In the genomic region with DNA sequence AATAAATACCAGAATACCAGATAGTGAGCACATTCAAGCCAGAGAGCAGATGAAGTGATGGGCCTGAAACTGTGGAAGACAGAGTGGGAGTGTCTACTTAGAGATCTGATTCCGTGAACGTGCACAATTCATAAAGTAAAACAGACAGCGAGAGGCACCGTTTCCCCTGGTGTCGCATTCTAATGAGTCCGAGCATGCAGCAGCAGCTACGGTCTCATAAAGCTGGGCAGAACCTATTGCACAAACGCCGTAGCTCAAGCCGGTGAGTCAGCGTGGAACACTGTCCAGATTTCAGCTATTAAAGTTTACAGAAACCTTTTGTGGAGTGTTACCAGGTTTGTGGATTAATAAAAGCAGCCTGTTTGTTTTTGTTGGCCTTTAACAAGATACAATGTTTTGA, we compare ENCODE assay signal across 14 mouse cellular contexts. TPM values are rescaled to one million over a fixed set of nuclear protein-coding genes. Genes with fewer than 3 reads are reported as not detected.
DNase-seq lines count a peak whose midpoint lies in the region; ATAC-seq and TF ChIP-seq lines count a peak whose summit lies in the region.
"Had no signal": no experiment of that assay in that cellular context is flagged by ENCODE, and none has a peak within 500 bp of the region (broad histone marks: within the 10 kb centered on the region; RNA-seq: fewer than 3 reads in every experiment).

No protein-coding gene starts in this region.

- TF ChIP-seq EP300 in CH12.LX (IDR thresholded peaks at IDR 0.05; ENCODE audit: low read length) = no peak

- no peaks in the 10 kb centered on the region for H3K36me3 ChIP-seq in kidney, embryonic 15.5 days
- H3K36me3 ChIP-seq in CH12.LX (replicated peaks in 1 of 2; ENCODE audit: control insufficient read depth in 1 of 2, insufficient read depth in 1 of 2, low read length in 1 of 2) = no peaks in the 10 kb centered on the region
- H3K36me3 ChIP-seq in midbrain, embryonic 16.5 days (ENCODE audit: control insufficient read depth, insufficient read depth, low read length) = no peaks in the 10 kb centered on the region
- H3K36me3 ChIP-seq: liver, embryonic 13.5 days had no signal

- no peaks in the 10 kb centered on the region for H3K79me2 ChIP-seq in CH12.LX (replicated peaks; ENCODE audit: control insufficient read depth, extremely low read depth, insufficient read depth, poor library complexity, severe bottlenecking)

- no peak overlapping the region for H3K27ac ChIP-seq in kidney, embryonic 15.5 days
- no peak overlapping the region for H3K27ac ChIP-seq in CH12.LX (ENCODE audit: insufficient read depth, low read depth)
- no peak overlapping the region for H3K27ac ChIP-seq in embryonic fibroblast, embryonic 13.5 days (ENCODE audit: insufficient read depth, low read length)
- H3K27ac ChIP-seq in midbrain, embryonic 16.5 days (ENCODE audit: low read length) = no peak overlapping the region
- H3K27ac ChIP-seq: heart, adult 2 months; liver, embryonic 13.5 days had no signal

- H3K9me3 ChIP-seq in kidney, embryonic 15.5 days (replicated peaks) = no peaks in the 10 kb centered on the region
- H3K9me3 ChIP-seq in CH12.LX (replicated peaks; ENCODE audit: low read length) = no peaks in the 10 kb centered on the region
- no peaks in the 10 kb centered on the region for H3K9me3 ChIP-seq in midbrain, embryonic 16.5 days (replicated peaks; ENCODE audit: control insufficient read depth, low read length, poor library complexity, severe bottlenecking)
- H3K9me3 ChIP-seq: liver, embryonic 13.5 days had no signal

- DNase-seq in kidney, postnatal 25 days = no peak
- no peak for DNase-seq in CH12.LX (ENCODE audit: extremely low read depth)
- no peak for DNase-seq in spleen, postnatal 14 days (ENCODE audit: low spot score in 2 of 2)
- DNase-seq in lung, postnatal 4 days = no peak
- DNase-seq: heart, adult 2 months; liver, embryonic 13.5 days; thymus, adult 18-20 months had no signal

- peak overlapping the region; percentile 24; the same call in 1 of the 2 replicates for H3K4me2 ChIP-seq in kidney, embryonic 15.5 days
- H3K4me2 ChIP-seq in CH12.LX (ENCODE audit: insufficient read depth, low read depth, poor library complexity, severe bottlenecking) = 0 out of 2 replicates have a peak overlapping the region, but pooled peaks have one; percentile 15
- H3K4me2 ChIP-seq in midbrain, embryonic 16.5 days (ENCODE audit: low read length) = peak overlapping the region; percentile 38; the same call in 1 of the 2 replicates
- H3K4me2 ChIP-seq: liver, embryonic 13.5 days had no signal

- WGBS in kidney, embryonic 15.5 days = 34% methylated on average over 11 of the region's 11 CpGs
- WGBS in midbrain, embryonic 16.5 days = 36% methylated on average over 11 of the region's 11 CpGs

- H3K4me1 ChIP-seq in kidney, embryonic 15.5 days = peaks cover under 1% of the 10 kb centered on the region; the same call in 1 of the 2 replicates
- peaks cover 9 to 16% of the 10 kb centered on the region in 2 experiments for H3K4me1 ChIP-seq in CH12.LX (ENCODE audit: control insufficient read depth in 1 of 2, insufficient read depth in 2 of 2)
- H3K4me1 ChIP-seq in embryonic fibroblast, embryonic 13.5 days (ENCODE audit: control insufficient read depth, insufficient read depth, low read length) = no peaks in the 10 kb centered on the region; the same call in 1 of the 2 replicates
- H3K4me1 ChIP-seq in midbrain, embryonic 16.5 days (ENCODE audit: control insufficient read depth, insufficient read depth, low read length) = no peaks in the 10 kb centered on the region
- H3K4me1 ChIP-seq: liver, embryonic 13.5 days had no signal

- no peak for ATAC-seq in kidney, embryonic 15.5 days (replicated peaks; ENCODE audit: low FRiP score)
- no peak for ATAC-seq in midbrain, embryonic 16.5 days
- no peak for ATAC-seq in monocyte, adult 5-6 weeks (replicated peaks; ENCODE audit: insufficient number of reproducible peaks, low FRiP score, low TSS enrichment, poor library complexity, severe bottlenecking)
- ATAC-seq: forebrain, embryonic 14.5 days had no signal

- TF ChIP-seq CTCF in CH12.LX (conservative IDR thresholded peaks at IDR 0.05 in 1 of 2, IDR thresholded peaks at IDR 0.05 in 1 of 2; ENCODE audit: low read depth in 2 of 2, low read length in 2 of 2) = no peak
- TF ChIP-seq CTCF in embryonic fibroblast, embryonic 13.5 days (IDR thresholded peaks at IDR 0.05; ENCODE audit: borderline replicate concordance, insufficient read depth, low read length) = no peak

- TF ChIP-seq POLR2A in CH12.LX (IDR thresholded peaks at IDR 0.05; ENCODE audit: low read depth, low read length) = no peak
- TF ChIP-seq POLR2A in embryonic fibroblast, embryonic 13.5 days (IDR thresholded peaks at IDR 0.05; ENCODE audit: low read depth, low read length) = 0 out of 2 replicates have a peak, but pooled peaks have one; percentile 30

- H3K27me3 ChIP-seq in kidney, embryonic 15.5 days = peaks cover 13% of the 10 kb centered on the region
- H3K27me3 ChIP-seq in CH12.LX (replicated peaks) = no peaks in the 10 kb centered on the region
- H3K27me3 ChIP-seq in midbrain, embryonic 16.5 days (ENCODE audit: control insufficient read depth, insufficient read depth, low read depth, low read length) = peaks cover 11% of the 10 kb centered on the region

- no peak for TF ChIP-seq RAD21 in CH12.LX (IDR thresholded peaks at IDR 0.05; ENCODE audit: low read depth, low read length)

- no peak overlapping the region for H3K4me3 ChIP-seq in kidney, embryonic 15.5 days (replicated peaks)
- H3K4me3 ChIP-seq in CH12.LX (replicated peaks in 1 of 3; ENCODE audit: low read depth in 2 of 3, low read length in 2 of 3, poor library complexity in 1 of 3) = no peak overlapping the region
- no peak overlapping the region for H3K4me3 ChIP-seq in embryonic fibroblast, embryonic 13.5 days (ENCODE audit: insufficient read depth, low read length)
- H3K4me3 ChIP-seq in midbrain, embryonic 16.5 days (ENCODE audit: low read depth, low read length) = no peak overlapping the region
- H3K4me3 ChIP-seq: heart, adult 2 months; liver, embryonic 13.5 days had no signal

- in situ Hi-C loops in CH12.LX (cut with MboI; ENCODE audit: low pct_ligation_motif_present, low pct_unique_long_range_greater_than_20kb, low sequenced_read_pairs) = no loop called here

- dilution Hi-C loops in CH12.LX (cut with MboI; ENCODE audit: extremely low pct_ligation_motif_present, extremely low pct_unique_long_range_greater_than_20kb, low sequenced_read_pairs) = no loop called here

- H3K9ac ChIP-seq in kidney, embryonic 15.5 days = no peak overlapping the region
- no peak overlapping the region for H3K9ac ChIP-seq in CH12.LX (ENCODE audit: insufficient read depth, low read depth)
- H3K9ac ChIP-seq in midbrain, embryonic 16.5 days (ENCODE audit: low read depth, low read length) = no peak overlapping the region
- H3K9ac ChIP-seq: liver, embryonic 13.5 days had no signal

TF ChIP-seq in CH12.LX, 34 proteins besides CTCF, POLR2A, EP300 and RAD21:
- peak; percentile 52 for TF ChIP-seq HCFC1 (IDR thresholded peaks at IDR 0.05; ENCODE audit: low read depth, low read length)
- no peak for TF ChIP-seq PAX5 (IDR thresholded peaks at IDR 0.05; ENCODE audit: low read length)
- TF ChIP-seq UBTF (IDR thresholded peaks at IDR 0.05; ENCODE audit: low read depth, low read length) = no peak
- 0 out of 2 replicates have a peak, but pooled peaks have one; percentile 50 for TF ChIP-seq BHLHE40 (IDR thresholded peaks at IDR 0.05; ENCODE audit: low read depth, low read length)
- no peak for TF ChIP-seq POLR2AphosphoS2 (IDR thresholded peaks at IDR 0.05; ENCODE audit: low read depth, low read length)
- TF ChIP-seq IRF4 (IDR thresholded peaks at IDR 0.05; ENCODE audit: low read depth, low read length) = 0 out of 2 replicates have a peak, but pooled peaks have one; percentile 14
- no peak for TF ChIP-seq ETS1 (conservative IDR thresholded peaks at IDR 0.05; ENCODE audit: low read depth, low read length)

RNA-seq across cellular contexts. Expression of a gene that starts 5.6 kb away (rescaled TPM):
- polyA plus RNA-seq in kidney, embryonic 15.5 days (2015; fragmentation: Nextera tagmentation; extraction: Ambion mirVana) = 6.9 and 7.8 TPM in 2 replicates
- total RNA-seq in CH12.LX (2012; rRNA removed) = not detected in 2 replicates
- total RNA-seq in CH12.LX (2014; rRNA removed) = not detected in 2 replicates
- polyA plus RNA-seq in CH12.LX (2012; ENCODE audit: insufficient read length, low read depth) = not detected in 2 replicates
- 8.7 and 33.3 TPM in 2 replicates for polyA plus RNA-seq in embryonic fibroblast, embryonic 13.5 days (2011; ENCODE audit: insufficient read length, low read depth, missing spikeins)
- polyA plus RNA-seq in midbrain, embryonic 16.5 days (2015; fragmentation: Nextera tagmentation; extraction: Ambion mirVana) = 1.3 and 1.4 TPM in 2 replicates
- total RNA-seq in monocyte, adult 5-6 weeks (2017) = 0.21 TPM in 1 of 3 replicates, not detected in the others

RNA-seq across cellular contexts. Expression of a gene that starts 23.4 kb away (rescaled TPM):
- polyA plus RNA-seq in kidney, embryonic 15.5 days (2015; fragmentation: Nextera tagmentation; extraction: Ambion mirVana) = 0.21 and 0.22 TPM in 2 replicates
- not detected in 2 replicates for total RNA-seq in CH12.LX (2012; rRNA removed)
- total RNA-seq in CH12.LX (2014; rRNA removed) = not detected in 2 replicates
- polyA plus RNA-seq in CH12.LX (2012; ENCODE audit: insufficient read length, low read depth) = not detected in 2 replicates
- polyA plus RNA-seq in embryonic fibroblast, embryonic 13.5 days (2011; ENCODE audit: insufficient read length, low read depth, missing spikeins) = not detected in 2 replicates
- 0.21 and 0.43 TPM in 2 replicates for polyA plus RNA-seq in midbrain, embryonic 16.5 days (2015; fragmentation: Nextera tagmentation; extraction: Ambion mirVana)
- total RNA-seq in monocyte, adult 5-6 weeks (2017) = not detected in 3 replicates
- total RNA-seq: adrenal gland, adult 18-20 months; ES-E14; heart, adult 2 months had no signal
- polyA plus RNA-seq: forebrain, embryonic 14.5 days; heart, adult 2 months; liver, embryonic 13.5 days had no signal
